Mouse (Mus musculus): ENCODE results near the gene Olfr632. TPM values are rescaled to one million over a fixed set of nuclear protein-coding genes. Genes with fewer than 3 reads are reported as not detected.

The Olfr632 gene
- polyA plus RNA-seq (2012; rRNA removed), result not detected in 2 replicates

GRCm38 (mm10) chr7:103934264-103934663 is at the start of gene Olfr632:
Olfr632 (plus strand) TSS chr7:103934347.

GRCm38 (mm10) chr7:103886152-103886551 is 48.0 kb upstream of the Olfr632 start, which contains the start of gene Olfr66:
Olfr66 (minus strand) TSS chr7:103886252.

GRCm38 (mm10) chr7:103894385-103894784 is 39.8 kb upstream of the Olfr632 start, which contains the start of gene Olfr64:
Olfr64 (minus strand) TSS chr7:103894485.

GRCm38 (mm10) chr7:103903187-103903586 is 31.0 kb upstream of the Olfr632 start, which contains the start of gene Olfr65:
Olfr65 (plus strand) TSS chr7:103903487.

GRCm38 (mm10) chr7:103928525-103928924 is 5.6 kb upstream of the Olfr632 start, which contains the start of gene Olfr631:
Olfr631 (plus strand) TSS chr7:103928825.

GRCm38 (mm10) chr7:103944137-103944536 is 10.0 kb downstream of the Olfr632 start, which contains the start of gene Olfr633:
Olfr633 (plus strand) TSS chr7:103944437.

GRCm38 (mm10) chr7:103970852-103971251 is 36.7 kb downstream of the Olfr632 start, which contains the start of gene Olfr635:
Olfr635 (plus strand) TSS chr7:103971152.

Other genes starting within 250 kb of the Olfr632 start
- not detected in 2 replicates for gene Olfr243, start 219.7 kb upstream of the Olfr632 start, polyA plus RNA-seq (2012; rRNA removed)
- gene Olfr628, start 204.0 kb upstream of the Olfr632 start, polyA plus RNA-seq (2012; rRNA removed), result not detected in 2 replicates
- gene Olfr629, start 189.4 kb upstream of the Olfr632 start, polyA plus RNA-seq (2012; rRNA removed), result not detected in 2 replicates
- gene Olfr630, start 177.0 kb upstream of the Olfr632 start, polyA plus RNA-seq (2012; rRNA removed), result not detected in 2 replicates
- gene Olfr69, start 162.8 kb upstream of the Olfr632 start, polyA plus RNA-seq (2012; rRNA removed), result not detected in 2 replicates
- not detected in 2 replicates for gene Olfr68, start 154.6 kb upstream of the Olfr632 start, polyA plus RNA-seq (2012; rRNA removed)
- gene Olfr67, start 142.5 kb upstream of the Olfr632 start, polyA plus RNA-seq (2012; rRNA removed), result not detected in 2 replicates
- gene Hbb-bt, start 120.4 kb upstream of the Olfr632 start, polyA plus RNA-seq (2012; rRNA removed), result 19.7 and 97.2 TPM in 2 replicates
- gene Hbb-bs, start 106.3 kb upstream of the Olfr632 start, polyA plus RNA-seq (2012; rRNA removed), result 178 and 1,004 TPM in 2 replicates
- not detected in 2 replicates for gene Hbb-bh2, start 93.8 kb upstream of the Olfr632 start, polyA plus RNA-seq (2012; rRNA removed)
- not detected in 2 replicates for gene Hbb-bh1, start 91.2 kb upstream of the Olfr632 start, polyA plus RNA-seq (2012; rRNA removed)
- gene Hbb-y, start 81.1 kb upstream of the Olfr632 start, polyA plus RNA-seq (2012; rRNA removed), result not detected in 2 replicates
- not detected in 2 replicates for gene Olfr66, start 48.1 kb upstream of the Olfr632 start, polyA plus RNA-seq (2012; rRNA removed)
- gene Olfr64, start 39.9 kb upstream of the Olfr632 start, polyA plus RNA-seq (2012; rRNA removed), result not detected in 2 replicates
- gene Olfr65, start 30.9 kb upstream of the Olfr632 start, polyA plus RNA-seq (2012; rRNA removed), result not detected in 2 replicates
- gene Olfr631, start 5.5 kb upstream of the Olfr632 start, polyA plus RNA-seq (2012; rRNA removed), result 0.12 TPM in 1 of 2 replicates, not detected in the other
- not detected in 2 replicates for gene Olfr633, start 10.1 kb downstream of the Olfr632 start, polyA plus RNA-seq (2012; rRNA removed)
- gene Olfr635, start 36.8 kb downstream of the Olfr632 start, polyA plus RNA-seq (2012; rRNA removed), result not detected in 2 replicates
- gene Olfr638, start 64.4 kb downstream of the Olfr632 start, polyA plus RNA-seq (2012; rRNA removed), result not detected in 2 replicates
- not detected in 2 replicates for gene Olfr639, start 83.0 kb downstream of the Olfr632 start, polyA plus RNA-seq (2012; rRNA removed)
- gene Olfr640, start 91.2 kb downstream of the Olfr632 start, polyA plus RNA-seq (2012; rRNA removed), result not detected in 2 replicates
- not detected in 2 replicates for gene Olfr641, start 101.1 kb downstream of the Olfr632 start, polyA plus RNA-seq (2012; rRNA removed)
- gene Olfr642, start 118.3 kb downstream of the Olfr632 start, polyA plus RNA-seq (2012; rRNA removed), result not detected in 2 replicates
- gene 4930516K23Rik, start 127.1 kb downstream of the Olfr632 start, polyA plus RNA-seq (2012; rRNA removed), result not detected in 2 replicates
- gene Olfr644, start 137.5 kb downstream of the Olfr632 start, polyA plus RNA-seq (2012; rRNA removed), result not detected in 2 replicates
- gene Olfr645, start 151.1 kb downstream of the Olfr632 start, polyA plus RNA-seq (2012; rRNA removed), result not detected in 2 replicates
- gene Olfr646, start 170.5 kb downstream of the Olfr632 start, polyA plus RNA-seq (2012; rRNA removed), result not detected in 2 replicates
- not detected in 2 replicates for gene Ubqln5, start 195.5 kb downstream of the Olfr632 start, polyA plus RNA-seq (2012; rRNA removed)
- not detected in 2 replicates for gene Olfr643, start 203.1 kb downstream of the Olfr632 start, polyA plus RNA-seq (2012; rRNA removed)
- not detected in 2 replicates for gene Ubqln3, start 208.9 kb downstream of the Olfr632 start, polyA plus RNA-seq (2012; rRNA removed)
- gene Ubqlnl, start 216.2 kb downstream of the Olfr632 start, polyA plus RNA-seq (2012; rRNA removed), result not detected in 2 replicates
- gene Olfm5, start 230.5 kb downstream of the Olfr632 start, polyA plus RNA-seq (2012; rRNA removed), result not detected in 2 replicates
- gene Olfr648, start 249.0 kb downstream of the Olfr632 start, polyA plus RNA-seq (2012; rRNA removed), result not detected in 2 replicates